Mouse (Mus musculus) heart, embryonic 11.5 days (tissue): ENCODE results near the gene Thumpd2. TPM values are rescaled to one million over a fixed set of nuclear protein-coding genes. Genes with fewer than 3 reads are reported as not detected.

Experiments
- ATAC-seq: fragments of 200-750 bp; cut with Nextera tagmentation; replicated peaks from 2 replicates; pipeline ENCODE4 v1.8.0; 2017; ENCODE audit warnings: moderate library complexity; ENCODE audit not compliant: insufficient number of reproducible peaks, low FRiP score, low TSS enrichment
- H3K27ac ChIP-seq: fragments of 300-500 bp; sonication (generic); 2 replicates; pipeline ENCODE4 v1.5.1; 2014; ENCODE audit warnings: mild to moderate bottlenecking, low read depth, low read length
- H3K27me3 ChIP-seq: fragments of 300-500 bp; sonication (generic); 2 replicates; pipeline ENCODE4 v1.6.1; 2014; ENCODE audit warnings: mild to moderate bottlenecking, low read length, mixed read lengths; ENCODE audit not compliant: control insufficient read depth, insufficient read depth
- H3K36me3 ChIP-seq: fragments of 300-500 bp; sonication (generic); 2 replicates; pipeline ENCODE4 v1.6.1; 2014; ENCODE audit warnings: mild to moderate bottlenecking, low read length, moderate library complexity, mixed read lengths; ENCODE audit not compliant: control insufficient read depth, insufficient read depth
- H3K4me1 ChIP-seq: fragments of 300-500 bp; sonication (generic); 2 replicates; pipeline ENCODE4 v1.6.1; 2014; ENCODE audit warnings: low read length; ENCODE audit not compliant: control insufficient read depth, insufficient read depth
- H3K4me2 ChIP-seq: fragments of 300-500 bp; sonication (generic); 2 replicates; pipeline ENCODE4 v1.6.1; 2014; ENCODE audit warnings: mild to moderate bottlenecking, moderate library complexity
- H3K4me3 ChIP-seq: fragments of 300-500 bp; sonication (generic); 2 replicates; pipeline ENCODE4 v1.5.1; 2014; ENCODE audit warnings: low read depth, low read length
- H3K9ac ChIP-seq: fragments of 300-500 bp; sonication (generic); 2 replicates; pipeline ENCODE4 v1.6.1; 2014; ENCODE audit warnings: mild to moderate bottlenecking, low read depth, low read length, moderate library complexity
- H3K9me3 ChIP-seq: fragments of 300-500 bp; sonication (generic); replicated peaks from 2 replicates; pipeline ENCODE4 v1.6.1; 2016; ENCODE audit warnings: low read length; ENCODE audit not compliant: control insufficient read depth
- WGBS: fragments of 180-500 bp; shearing (Covaris S2); extraction: QIAGEN DNeasy Blood & Tissue Kit; methylation state at CpG from one replicate; pipeline ENCODE4 v1.1.7; 2014; ENCODE audit not compliant: insufficient replicate concordance; 5-methylcytosine and 5-hydroxymethylcytosine counted together
- polyA plus RNA-seq: library from polyadenylated mRNA; unstranded; fragments of >200 nt; fragmentation: Nextera tagmentation; extraction: Ambion mirVana; gene quantifications from 2 replicates; pipeline ENCODE4 v1.2.1, GENCODE M21; 2014

The Thumpd2 gene
- polyA plus RNA-seq, 1 experiment from 2014 or later, result 11.0 TPM

GRCm38 (mm10) chr17:80980096-80980495 is 84.8 kb downstream of the Thumpd2 start:
- ATAC-seq, result no peak
- Histone ChIP-seq H3K27ac (no peak overlapping the region), H3K36me3 (no peaks in the 10 kb centered on the region), H3K4me1 (peaks cover 5% of the 10 kb centered on the region; the same call in 1 of the 2 replicates), H3K9ac (no peak overlapping the region), H3K4me3 (no peak overlapping the region), H3K27me3 (no peaks in the 10 kb centered on the region), H3K4me2 (no peak overlapping the region), H3K9me3 (no peaks in the 10 kb centered on the region)
- WGBS, result 47% methylated on average over 10 of the region's 10 CpGs

- no peak for ATAC-seq
- Histone ChIP-seq H3K36me3 (no peaks in the 10 kb centered on the region), H3K9me3 (no peaks in the 10 kb centered on the region), H3K27ac (no peak overlapping the region), H3K4me3 (no peak overlapping the region), H3K4me2 (no peak overlapping the region), H3K4me1 (peaks cover 5% of the 10 kb centered on the region; the same call in 1 of the 2 replicates), H3K9ac (no peak overlapping the region), H3K27me3 (no peaks in the 10 kb centered on the region)
- 83% methylated on average over 5 of the region's 5 CpGs for WGBS
These were observed 87.6 kb downstream of the Thumpd2 start for GRCm38 (mm10) chr17:80977245-80977644.

Other genes with a start within 250 kb of the Thumpd2 start
- 6.0 and 7.0 TPM in 2 replicates for gene Tmem178, start 120.5 kb downstream of the Thumpd2 start, polyA plus RNA-seq